Mouse (Mus musculus) CH12.LX (cell line): ENCODE data around the gene Actr1a. TPM values are rescaled to one million over a fixed set of nuclear protein-coding genes. Genes with fewer than 3 reads are reported as not detected.

Experiments
- DNase-seq: peaks from one replicate; pipeline ENCODE4 v3.0.0-alpha.2; 2013; ENCODE audit errors: extremely low read depth
- H3K27ac ChIP-seq: 2 replicates; pipeline ENCODE4 v1.5.1; 2012; ENCODE audit warnings: low read depth, mild to moderate bottlenecking, control low read depth, moderate library complexity; ENCODE audit not compliant: insufficient read depth
- H3K27me3 ChIP-seq: replicated peaks from 2 replicates; pipeline ENCODE3; 2012; ENCODE audit warnings: inconsistent platforms
- H3K36me3 ChIP-seq, 2 experiments: replicated peaks in 1 of 2; 2 replicates each; pipeline versions ENCODE3 to v1.6.1; 2012; ENCODE audit warnings: inconsistent platforms in 1 of 2, low read length in 1 of 2, mild to moderate bottlenecking in 1 of 2, mixed read lengths in 1 of 2, moderate library complexity in 1 of 2; ENCODE audit not compliant: control insufficient read depth in 1 of 2, insufficient read depth in 1 of 2
- H3K4me1 ChIP-seq, 2 experiments: 2 replicates each; pipeline ENCODE4 v1.6.1; 2012; ENCODE audit warnings: inconsistent platforms in 1 of 2, moderate library complexity in 1 of 2; ENCODE audit not compliant: insufficient read depth in 2 of 2, control insufficient read depth in 1 of 2
- H3K4me2 ChIP-seq: 2 replicates; pipeline ENCODE4 v1.6.1; 2012; ENCODE audit warnings: low read depth, mild to moderate bottlenecking, control low read depth; ENCODE audit not compliant: poor library complexity, insufficient read depth, severe bottlenecking
- H3K4me3 ChIP-seq, 3 experiments: fragments of 150-350 bp in 1 of 3; sonication (generic) in 1 of 3; replicated peaks in 1 of 3; 2 replicates each; pipeline versions ENCODE3 to v1.5.1; 2011 to 2012; ENCODE audit warnings: low read depth in 2 of 3, low read length in 2 of 3, mild to moderate bottlenecking in 2 of 3, moderate library complexity in 2 of 3, control low read depth in 1 of 3, improper control_type of control experiment in 1 of 3, inconsistent platforms in 1 of 3, mixed read lengths in 1 of 3; ENCODE audit not compliant: poor library complexity in 1 of 3
- H3K79me2 ChIP-seq: replicated peaks from 2 replicates; pipeline ENCODE4 v1.6.1; 2012; ENCODE audit warnings: mild to moderate bottlenecking, moderate library complexity; ENCODE audit not compliant: control insufficient read depth, poor library complexity, insufficient read depth, severe bottlenecking; ENCODE audit errors: extremely low read depth
- H3K9ac ChIP-seq: 2 replicates; pipeline ENCODE4 v1.6.1; 2012; ENCODE audit warnings: low read depth, mild to moderate bottlenecking, control low read depth, moderate library complexity; ENCODE audit not compliant: insufficient read depth
- H3K9me3 ChIP-seq: replicated peaks from 2 replicates; pipeline ENCODE3; 2012; ENCODE audit warnings: low read length, inconsistent platforms, mixed read lengths
- BHLHE40 ChIP-seq: IDR thresholded peaks from 2 replicates; pipeline ENCODE4 v1.6.1; 2011; ENCODE audit warnings: mild to moderate bottlenecking, low read depth, low read length, improper control_type of control experiment
- CHD2 ChIP-seq: IDR thresholded peaks from 2 replicates; pipeline ENCODE4 v1.6.1; 2011; ENCODE audit warnings: low read length, improper control_type of control experiment
- CTCF ChIP-seq, 2 experiments: IDR thresholded peaks in 1 of 2; conservative IDR thresholded peaks in 1 of 2; 2 replicates each; pipeline ENCODE4 v1.5.1; 2011 to 2012; ENCODE audit warnings: low read depth in 2 of 2, low read length in 2 of 2, improper control_type of control experiment in 1 of 2, inconsistent platforms in 1 of 2, mild to moderate bottlenecking in 1 of 2, moderate library complexity in 1 of 2
- E2F4 ChIP-seq: IDR thresholded peaks from 2 replicates; pipeline ENCODE4 v1.6.1; 2011; ENCODE audit warnings: low read depth, low read length, improper control_type of control experiment; ENCODE audit not compliant: insufficient replicate concordance
- EP300 ChIP-seq: IDR thresholded peaks from 2 replicates; pipeline ENCODE4 v1.6.1; 2011; ENCODE audit warnings: low read length, improper control_type of control experiment
- GABPA ChIP-seq: IDR thresholded peaks from 2 replicates; pipeline ENCODE4 v1.6.1; 2012; ENCODE audit warnings: low read depth, low read length, improper control_type of control experiment, inconsistent platforms; ENCODE audit not compliant: insufficient replicate concordance
- HCFC1 ChIP-seq: IDR thresholded peaks from 2 replicates; pipeline ENCODE4 v1.6.1; 2012; ENCODE audit warnings: low read depth, mild to moderate bottlenecking, inconsistent platforms, low read length, improper control_type of control experiment
- IRF4 ChIP-seq: IDR thresholded peaks from 2 replicates; pipeline ENCODE4 v1.6.1; 2014; ENCODE audit warnings: low read depth, mild to moderate bottlenecking, inconsistent platforms, low read length, improper control_type of control experiment
- JUN ChIP-seq: IDR thresholded peaks from 2 replicates; pipeline ENCODE4 v1.6.1; 2011; ENCODE audit warnings: low read depth, mild to moderate bottlenecking, low read length, improper control_type of control experiment, moderate library complexity; ENCODE audit not compliant: insufficient read depth
- JUND ChIP-seq: conservative IDR thresholded peaks from 2 replicates; pipeline ENCODE4 v1.6.1; 2011; ENCODE audit warnings: low read depth, low read length, improper control_type of control experiment
- KAT2A ChIP-seq: IDR thresholded peaks from 2 replicates; pipeline ENCODE4 v1.6.1; 2012; ENCODE audit warnings: low read length, improper control_type of control experiment, inconsistent platforms; ENCODE audit not compliant: insufficient replicate concordance
- MAFK ChIP-seq: IDR thresholded peaks from 2 replicates; pipeline ENCODE4 v1.6.1; 2011; ENCODE audit warnings: low read length, improper control_type of control experiment; ENCODE audit not compliant: insufficient replicate concordance
- MAX ChIP-seq: IDR thresholded peaks from 2 replicates; pipeline ENCODE4 v1.6.1; 2011; ENCODE audit warnings: low read length, improper control_type of control experiment
- MAZ ChIP-seq: IDR thresholded peaks from 2 replicates; pipeline ENCODE4 v1.6.1; 2012; ENCODE audit warnings: low read depth, mild to moderate bottlenecking, inconsistent platforms, low read length, improper control_type of control experiment, moderate library complexity
- MEF2A ChIP-seq: IDR thresholded peaks from 2 replicates; pipeline ENCODE4 v1.6.1; 2014; ENCODE audit warnings: low read depth, mild to moderate bottlenecking, inconsistent platforms, low read length, improper control_type of control experiment, borderline replicate concordance
- MXI1 ChIP-seq: IDR thresholded peaks from 2 replicates; pipeline ENCODE4 v1.6.1; 2011; ENCODE audit warnings: mild to moderate bottlenecking, low read depth, low read length, improper control_type of control experiment
- MYC ChIP-seq: IDR thresholded peaks from 2 replicates; pipeline ENCODE4 v1.6.1; 2011; ENCODE audit warnings: low read depth, mild to moderate bottlenecking, improper control_type of control experiment, low read length
- NELFE ChIP-seq: IDR thresholded peaks from 2 replicates; pipeline ENCODE4 v1.6.1; 2011; ENCODE audit warnings: low read depth, low read length, improper control_type of control experiment
- POLR2AphosphoS2 ChIP-seq: IDR thresholded peaks from 2 replicates; pipeline ENCODE4 v1.6.1; 2011; ENCODE audit warnings: low read depth, low read length, improper control_type of control experiment
- SIN3A ChIP-seq: IDR thresholded peaks from 2 replicates; pipeline ENCODE4 v1.6.1; 2012; ENCODE audit warnings: low read length, improper control_type of control experiment, inconsistent platforms
- SMC3 ChIP-seq: IDR thresholded peaks from 2 replicates; pipeline ENCODE4 v1.6.1; 2011; ENCODE audit warnings: low read depth, low read length, improper control_type of control experiment
- TBP ChIP-seq: conservative IDR thresholded peaks from 2 replicates; pipeline ENCODE4 v1.6.1; 2011; ENCODE audit warnings: low read depth, low read length, improper control_type of control experiment
- TCF12 ChIP-seq: IDR thresholded peaks from 2 replicates; pipeline ENCODE4 v1.6.1; 2014; ENCODE audit warnings: low read depth, mild to moderate bottlenecking, inconsistent platforms, low read length, improper control_type of control experiment
- UBTF ChIP-seq: IDR thresholded peaks from 2 replicates; pipeline ENCODE4 v1.6.1; 2012; ENCODE audit warnings: low read depth, mild to moderate bottlenecking, inconsistent platforms, low read length, improper control_type of control experiment, moderate library complexity
- USF1 ChIP-seq: IDR thresholded peaks from 2 replicates; pipeline ENCODE4 v1.6.1; 2014; ENCODE audit warnings: low read depth, mild to moderate bottlenecking, inconsistent platforms, low read length, improper control_type of control experiment
- ZC3H11A ChIP-seq: IDR thresholded peaks from 2 replicates; pipeline ENCODE4 v1.6.1; 2012; ENCODE audit warnings: low read depth, mild to moderate bottlenecking, inconsistent platforms, low read length, improper control_type of control experiment
- ZKSCAN1 ChIP-seq: IDR thresholded peaks from 2 replicates; pipeline ENCODE4 v1.6.1; 2012; ENCODE audit warnings: low read depth, inconsistent platforms, low read length, improper control_type of control experiment, borderline replicate concordance
- ZNF384 ChIP-seq: IDR thresholded peaks from 2 replicates; pipeline ENCODE4 v1.6.1; 2012; ENCODE audit warnings: low read depth, low read length, improper control_type of control experiment, inconsistent platforms
- dilution Hi-C: fragments of 300-500 bp; cut with MboI; formaldehyde crosslinking; loops from 2 replicates; pipeline ENCODE4 v1.14.3; 2020; ENCODE audit warnings: low sequenced_read_pairs; ENCODE audit not compliant: extremely low pct_unique_long_range_greater_than_20kb, extremely low pct_ligation_motif_present
- in situ Hi-C: fragments of 300-500 bp; cut with MboI; formaldehyde crosslinking; loops from 3 replicates; pipeline ENCODE4 v1.14.3; 2019; ENCODE audit warnings: low sequenced_read_pairs, low pct_ligation_motif_present, low pct_unique_long_range_greater_than_20kb, mixed read lengths
- polyA plus RNA-seq: library from polyadenylated mRNA; unstranded; fragments of >175 nt; gene quantifications from 2 replicates; pipeline ENCODE4 v1.2.1, GENCODE M21; 2012; ENCODE audit warnings: low read depth; ENCODE audit not compliant: insufficient read length
- total RNA-seq, 2 experiments: library from RNA; depleted of rRNA; stranded (reverse); fragments of 300-350 nt in 1 of 2; fragments of >200 nt in 1 of 2; gene quantifications; 2 replicates each; pipeline ENCODE4 v1.2.3; 2012 to 2014

The Actr1a gene
- total and polyA plus RNA-seq, 3 experiments = 69.4 to 88.4 (median 75.7) TPM

- H3K4me2 ChIP-seq = no peak overlapping the region; the same call in 1 of the 2 replicates
- no peak for DNase-seq
- H3K36me3 ChIP-seq = peaks cover 3 to 39% of the 10 kb centered on the region in 2 experiments
- dilution Hi-C loops (no loop called here), in situ Hi-C loops (no loop called here)
- H3K9ac ChIP-seq = no peak overlapping the region
- no peak overlapping the region for H3K27ac ChIP-seq
- no peak overlapping the region for H3K4me3 ChIP-seq
- no peaks in the 10 kb centered on the region for H3K27me3 ChIP-seq
- TF ChIP-seq TBP (no peak), TCF12 (no peak)
- no peaks in the 10 kb centered on the region; the same call in 1 of the 2 replicates for H3K79me2 ChIP-seq
- no peaks in the 10 kb centered on the region for H3K9me3 ChIP-seq
- peaks cover 7 to 38% of the 10 kb centered on the region in 2 experiments for H3K4me1 ChIP-seq
Measured at GRCm38 (mm10) chr19:46426488-46426887, 30.9 kb upstream of the Actr1a start.

- TF ChIP-seq MAX (peak; percentile 24; the same call in 1 of the 2 replicates), KAT2A (no peak), E2F4 (no peak), TBP (no peak), ZKSCAN1 (no peak), USF1 (no peak), POLR2AphosphoS2 (no peak), CHD2 (no peak), MAFK (no peak), JUN (no peak), EP300 (no peak; the same call in 1 of the 2 replicates), MEF2A (0 out of 2 replicates have a peak, but pooled peaks have one; percentile 33), CTCF (conservative IDR thresholded peaks at IDR 0.05 in 1 of 2, IDR thresholded peaks at IDR 0.05 in 1 of 2; ENCODE audit: low read depth in 2 of 2, low read length in 2 of 2) (no peak), MXI1 (0 out of 2 replicates have a peak, but pooled peaks have one; percentile 44), ZNF384 (no peak), MYC (no peak), TCF12 (0 out of 2 replicates have a peak, but pooled peaks have one; percentile 8), SMC3 (no peak), SIN3A (0 out of 2 replicates have a peak, but pooled peaks have one; percentile 14), UBTF (no peak), GABPA (no peak), BHLHE40 (no peak), IRF4 (no peak), MAZ (0 out of 2 replicates have a peak, but pooled peaks have one; percentile 44), NELFE (no peak), ZC3H11A (no peak), HCFC1 (no peak; the same call in 1 of the 2 replicates), JUND (no peak)
- in situ Hi-C loops = no loop called here
- dilution Hi-C loops = no loop called here
Measured at GRCm38 (mm10) chr19:46425266-46425665, 29.7 kb upstream of the Actr1a start.

More at GRCm38 (mm10) chr19:46425266-46425665, 29.7 kb upstream of the Actr1a start:
- peak overlapping the region; percentile 58 for H3K9ac ChIP-seq
- H3K27me3 ChIP-seq = no peaks in the 10 kb centered on the region
- no peaks in the 10 kb centered on the region; the same call in 1 of the 2 replicates for H3K79me2 ChIP-seq
- peak overlapping the region; percentile 56 for H3K27ac ChIP-seq
- H3K4me1 ChIP-seq = peaks cover 7 to 38% of the 10 kb centered on the region in 2 experiments
- peak overlapping the region; percentile 34 for H3K4me2 ChIP-seq
- no peaks in the 10 kb centered on the region for H3K9me3 ChIP-seq
- H3K36me3 ChIP-seq = peaks cover 3 to 36% of the 10 kb centered on the region in 2 experiments
- DNase-seq = peak; percentile 6
- no peak overlapping the region for H3K4me3 ChIP-seq
